Mouse (Mus musculus): Measurements from ENCODE around the gene Dnaaf1. TPM values are rescaled to one million over a fixed set of nuclear protein-coding genes. Genes with fewer than 3 reads are reported as not detected.

Dnaaf1 gene
- total and polyA plus RNA-seq, 3 experiments = 0.19 to 0.54 TPM; not detected in 1

DNA sequence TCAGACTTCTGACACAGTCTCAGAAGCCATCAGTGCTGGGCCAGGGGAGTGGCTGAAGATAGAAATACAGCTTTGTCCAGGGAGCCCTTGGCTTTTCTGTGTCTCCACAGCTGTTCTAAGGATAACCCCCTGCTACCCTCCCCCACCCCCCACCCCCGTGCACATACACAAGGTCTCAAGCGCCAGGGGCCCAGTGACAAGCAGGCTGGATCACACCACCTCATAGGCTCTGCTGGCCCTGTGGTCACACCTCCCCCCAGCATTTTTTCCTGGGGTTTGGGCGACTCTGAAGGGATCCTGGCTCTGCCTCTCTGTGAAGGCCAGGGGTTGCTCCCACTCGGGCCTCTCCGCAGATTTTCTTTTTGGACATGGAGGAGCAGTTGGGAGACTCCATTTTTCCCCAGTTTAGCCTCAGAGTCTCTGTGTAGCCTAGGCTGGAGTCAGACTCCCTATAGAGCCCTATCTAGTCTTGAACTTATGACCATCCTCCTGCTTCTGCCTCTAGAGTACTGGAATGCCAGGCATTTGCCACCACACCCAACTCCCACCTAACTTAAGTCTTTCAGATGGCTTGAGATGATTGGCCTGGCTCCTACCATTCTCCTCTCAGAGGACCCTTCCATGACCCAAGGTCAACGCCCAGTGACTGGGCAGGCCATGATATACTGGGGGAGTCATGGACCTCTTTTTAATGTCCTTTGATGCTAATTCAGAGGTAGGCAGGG is 45.2 kb downstream of the Dnaaf1 start:
- Histone ChIP-seq H3K27me3 (ENCODE audit: control insufficient read depth in 1 of 2, insufficient read depth in 2 of 2, low read length in 2 of 2) (peaks cover 0 to 2% of the 10 kb centered on the region in 2 experiments; a peak in 2 of 4 replicates), H3K4me3 (ENCODE audit: control insufficient read depth in 1 of 2, insufficient read depth in 1 of 2, low read depth in 2 of 2, low read length in 2 of 2) (no peak overlapping the region), H3K79me2 (ENCODE audit: control insufficient read depth, insufficient read depth, low read length, poor library complexity) (no peaks in the 10 kb centered on the region), H3K9ac (ENCODE audit: control insufficient read depth, low read depth, low read length, poor library complexity, severe bottlenecking) (no peak overlapping the region), H3K36me3 (ENCODE audit: control insufficient read depth in 1 of 2, insufficient read depth in 2 of 2, low read length in 2 of 2) (no peaks in the 10 kb centered on the region), H3K4me1 (ENCODE audit: control insufficient read depth in 1 of 2, insufficient read depth in 2 of 2, low read length in 2 of 2) (no peaks in the 10 kb centered on the region), H3K27ac (ENCODE audit: control insufficient read depth, low read depth, low read length) (no peak overlapping the region), H3K9me3 (replicated peaks; ENCODE audit: insufficient read depth, low read length) (no peaks in the 10 kb centered on the region)
- TF ChIP-seq TAL1 (IDR thresholded peaks at IDR 0.05; ENCODE audit: low read length) (no peak), ZKSCAN1 (IDR thresholded peaks at IDR 0.05; ENCODE audit: low read depth, low read length) (no peak), CHD1 (IDR thresholded peaks at IDR 0.05; ENCODE audit: low read depth, low read length) (no peak), NELFE (IDR thresholded peaks at IDR 0.05; ENCODE audit: low read depth, low read length) (no peak)
- DNase-seq (ENCODE audit: low read depth, low spot score) = no peak

- TF ChIP-seq MEF2A (IDR thresholded peaks at IDR 0.05; ENCODE audit: extremely low read depth, insufficient replicate concordance, low read depth, low read length, poor library complexity, severe bottlenecking) = no peak
- no peak for TF ChIP-seq POLR2AphosphoS2 (IDR thresholded peaks at IDR 0.05; ENCODE audit: low read length)
- no peak for TF ChIP-seq NELFE (IDR thresholded peaks at IDR 0.05; ENCODE audit: low read depth, low read length)
- no peak for TF ChIP-seq CHD2 (IDR thresholded peaks at IDR 0.05; ENCODE audit: low read length)
- TF ChIP-seq SMC3 (IDR thresholded peaks at IDR 0.05; ENCODE audit: low read depth, low read length) = no peak
- no peak for TF ChIP-seq JUND (IDR thresholded peaks at IDR 0.05; ENCODE audit: low read depth, low read length)
- TF ChIP-seq ETS1 (IDR thresholded peaks at IDR 0.05; ENCODE audit: low read depth, low read length) = no peak
- no peak for TF ChIP-seq SIN3A (IDR thresholded peaks at IDR 0.05; ENCODE audit: low read length)
- no peak for TF ChIP-seq ZNF384 (IDR thresholded peaks at IDR 0.05; ENCODE audit: low read depth, low read length)
- no peak for TF ChIP-seq POLR2AphosphoS5 (IDR thresholded peaks at IDR 0.05; ENCODE audit: borderline replicate concordance, low read depth, low read length)
- no peak for TF ChIP-seq USF1 (IDR thresholded peaks at IDR 0.05; ENCODE audit: low read depth, low read length)
- no peak for TF ChIP-seq KAT2A (conservative IDR thresholded peaks at IDR 0.05; ENCODE audit: low read depth, low read length)
- no peak for TF ChIP-seq MAZ (IDR thresholded peaks at IDR 0.05; ENCODE audit: low read depth, low read length)
- no peak for TF ChIP-seq TAL1 (IDR thresholded peaks at IDR 0.05; ENCODE audit: low read length)
- H3K79me2 ChIP-seq (ENCODE audit: control insufficient read depth, insufficient read depth, low read length, poor library complexity) = no peaks in the 10 kb centered on the region
- DNase-seq (ENCODE audit: low read depth, low spot score) = no peak
- no peak overlapping the region for H3K9ac ChIP-seq (ENCODE audit: control insufficient read depth, low read depth, low read length, poor library complexity, severe bottlenecking)
- H3K27ac ChIP-seq (ENCODE audit: control insufficient read depth, low read depth, low read length) = no peak overlapping the region
- H3K4me1 ChIP-seq (ENCODE audit: control insufficient read depth in 1 of 2, insufficient read depth in 2 of 2, low read length in 2 of 2) = no peaks in the 10 kb centered on the region
- no peaks in the 10 kb centered on the region for H3K9me3 ChIP-seq (replicated peaks; ENCODE audit: insufficient read depth, low read length)
- no peaks in the 10 kb centered on the region for H3K36me3 ChIP-seq (ENCODE audit: control insufficient read depth in 1 of 2, insufficient read depth in 2 of 2, low read length in 2 of 2)
- H3K4me3 ChIP-seq (ENCODE audit: control insufficient read depth in 1 of 2, insufficient read depth in 1 of 2, low read depth in 2 of 2, low read length in 2 of 2) = no peak overlapping the region
- peaks cover 0 to 2% of the 10 kb centered on the region in 2 experiments; a peak in 2 of 4 replicates for H3K27me3 ChIP-seq (ENCODE audit: control insufficient read depth in 1 of 2, insufficient read depth in 2 of 2, low read length in 2 of 2)
These were observed 45.9 kb downstream of the Dnaaf1 start for GRCm38 (mm10) chr8:119620848-119621465.

All from MEL (cell line).